Mouse (Mus musculus): ENCODE results near the gene Abcb1a.

- TF ChIP-seq POLR2A (IDR thresholded peaks at IDR 0.05; ENCODE audit: borderline replicate concordance, extremely low read depth, insufficient read depth, insufficient read length, poor library complexity, severe bottlenecking): no peak
- TF ChIP-seq CTCF (IDR thresholded peaks at IDR 0.05; ENCODE audit: borderline replicate concordance, extremely low read depth, insufficient read depth, insufficient read length): no peak
Observed at GRCm38 (mm10) chr5:8716061-8716460, 56.2 kb downstream of the Abcb1a start.
